Mouse (Mus musculus): ENCODE measurements around the gene Ampd3.

Ampd3 gene

DNA sequence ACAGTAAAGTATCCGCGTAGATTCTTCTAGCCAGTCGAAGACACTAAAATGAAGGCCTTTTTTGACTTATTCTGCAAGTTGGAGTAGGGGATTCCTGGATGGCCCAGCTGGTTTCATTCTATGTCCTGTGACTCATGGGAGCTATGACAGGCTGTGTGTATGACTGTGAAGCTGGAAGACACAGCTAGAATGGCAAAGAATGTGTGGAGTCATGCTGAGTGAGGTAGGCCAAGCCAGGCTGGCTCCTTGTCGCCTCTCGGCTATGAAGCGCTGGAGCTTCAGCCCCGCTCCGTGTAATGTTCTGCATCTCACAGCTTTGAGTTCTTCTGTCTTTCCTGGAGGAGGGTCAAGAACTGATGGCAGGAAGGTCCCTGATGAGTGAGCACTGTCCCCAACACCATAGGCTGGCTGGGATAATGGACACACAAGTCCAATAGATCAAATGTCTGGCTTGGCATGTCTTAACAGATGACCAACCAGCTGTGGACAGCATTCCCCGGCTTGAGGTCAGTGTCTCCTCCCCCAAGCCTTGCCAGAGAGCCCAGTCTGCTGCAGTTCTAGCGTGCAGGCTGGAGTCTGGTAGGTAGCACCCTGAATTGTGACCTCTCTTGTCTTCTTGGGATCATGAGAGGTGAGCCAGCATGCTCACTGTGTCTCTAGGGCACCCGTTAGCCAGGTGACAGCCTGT is 29.9 kb downstream of the Ampd3 start:
- DNase-seq (ENCODE audit: low read depth, low spot score), result no peak

DNA sequence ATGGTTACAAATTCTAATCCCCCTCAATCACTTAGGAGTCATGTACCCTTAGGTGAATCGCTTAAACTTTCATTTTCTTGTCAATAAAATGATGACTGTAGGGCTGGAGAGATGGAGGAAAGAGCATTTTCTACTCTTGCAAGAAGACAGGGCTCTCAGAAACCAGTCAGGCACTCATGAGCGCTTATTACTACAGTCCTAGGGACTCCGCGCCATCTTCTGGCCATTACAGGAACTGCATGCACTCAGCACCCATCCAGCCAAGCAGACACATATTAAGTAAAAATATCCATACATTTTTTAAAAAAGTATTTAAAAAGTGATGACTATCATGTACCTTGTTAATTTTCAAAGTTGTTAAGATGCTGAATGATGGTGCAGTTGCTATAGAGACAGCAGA is 33.0 kb downstream of the Ampd3 start:
- peak; percentile 74 for DNase-seq (ENCODE audit: low read depth, low spot score)

DNA sequence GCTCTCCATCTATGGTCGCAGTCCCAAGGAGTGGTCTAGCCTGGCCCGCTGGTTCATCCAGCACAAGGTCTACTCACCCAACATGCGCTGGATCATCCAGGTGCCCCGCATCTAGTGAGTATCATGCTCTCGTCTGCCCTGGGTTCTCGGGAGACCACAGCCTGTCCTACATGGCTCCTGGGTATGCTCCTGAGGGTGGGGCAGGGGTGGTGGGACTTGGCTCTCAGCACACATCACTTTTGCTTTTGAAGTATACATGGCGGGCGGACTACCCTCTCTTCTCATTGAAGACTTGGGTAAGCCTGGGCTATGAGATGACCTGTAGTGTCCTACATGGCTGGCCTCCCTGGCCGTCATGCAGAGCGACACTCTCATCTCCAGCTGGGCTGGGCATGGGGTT is 35.1 kb downstream of the Ampd3 start:
- DNase-seq (ENCODE audit: low read depth, low spot score), result no peak

DNA sequence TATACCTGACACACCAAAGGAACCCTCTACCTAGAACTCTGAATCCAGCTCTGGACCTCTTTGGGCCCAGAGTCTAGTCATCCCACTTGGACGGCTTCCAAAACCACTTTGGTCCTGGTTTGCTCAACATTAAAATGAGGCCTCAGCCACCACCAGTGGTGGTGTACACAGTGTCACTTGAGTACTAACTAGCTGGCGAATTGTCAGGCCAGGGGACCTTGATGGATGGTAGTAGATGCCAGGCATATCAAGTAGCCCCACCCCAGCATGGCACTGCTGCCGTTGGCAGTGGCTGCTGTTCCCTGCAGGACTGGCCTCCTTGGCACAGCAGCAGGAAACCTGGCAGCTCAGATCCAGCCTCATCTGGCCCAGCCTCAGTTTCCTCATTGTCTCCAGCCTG is 36.3 kb downstream of the Ampd3 start:
- no peak for DNase-seq (ENCODE audit: low read depth, low spot score)

DNA sequence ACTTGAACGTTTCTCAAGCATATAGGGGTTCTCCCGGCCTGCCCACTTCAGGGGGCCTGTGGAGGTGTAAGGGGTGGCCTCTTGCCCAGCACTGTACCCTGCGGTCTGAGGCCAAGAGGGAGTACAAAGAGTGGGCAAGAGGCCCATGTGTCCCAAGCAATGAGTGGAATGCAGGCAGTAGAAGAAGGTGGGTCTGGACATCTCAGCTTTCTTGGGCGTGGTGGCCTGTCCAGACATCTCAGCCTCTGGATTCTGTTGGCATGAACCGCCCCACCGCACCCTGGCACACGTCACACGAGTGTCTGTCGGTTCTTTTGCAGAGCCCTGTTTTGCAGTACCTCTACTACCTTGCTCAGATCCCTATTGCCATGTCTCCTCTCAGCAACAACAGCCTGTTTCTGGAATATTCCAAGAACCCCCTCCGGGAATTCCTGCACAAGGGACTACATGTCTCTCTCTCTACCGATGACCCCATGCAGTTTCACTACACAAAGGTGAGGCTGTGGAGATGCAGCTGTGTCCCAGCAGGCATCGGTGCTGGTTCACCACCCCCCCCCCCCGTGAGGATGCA is 39.5 kb downstream of the Ampd3 start:
- no peak for DNase-seq (ENCODE audit: low read depth, low spot score)

DNA sequence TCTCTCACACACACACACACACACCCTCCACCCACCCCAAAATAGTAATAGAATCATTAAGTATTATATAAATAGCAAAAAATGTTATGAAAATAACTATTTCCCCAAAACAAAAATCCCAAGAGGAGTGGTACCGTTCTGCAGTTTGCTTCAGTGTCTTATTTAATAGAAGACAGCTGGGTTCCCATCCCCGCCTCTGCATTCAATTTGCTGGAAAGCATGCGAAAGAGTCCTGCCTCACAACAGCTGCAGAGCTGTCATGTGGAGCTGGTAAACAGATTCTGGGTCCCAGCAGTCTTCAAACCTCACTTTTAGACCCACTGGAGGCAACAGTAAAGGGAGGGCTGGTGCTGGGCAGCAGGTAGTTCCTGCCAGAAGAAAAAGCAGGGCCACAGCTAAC is 41.0 kb downstream of the Ampd3 start:
- DNase-seq (ENCODE audit: low read depth, low spot score), result no peak

DNA sequence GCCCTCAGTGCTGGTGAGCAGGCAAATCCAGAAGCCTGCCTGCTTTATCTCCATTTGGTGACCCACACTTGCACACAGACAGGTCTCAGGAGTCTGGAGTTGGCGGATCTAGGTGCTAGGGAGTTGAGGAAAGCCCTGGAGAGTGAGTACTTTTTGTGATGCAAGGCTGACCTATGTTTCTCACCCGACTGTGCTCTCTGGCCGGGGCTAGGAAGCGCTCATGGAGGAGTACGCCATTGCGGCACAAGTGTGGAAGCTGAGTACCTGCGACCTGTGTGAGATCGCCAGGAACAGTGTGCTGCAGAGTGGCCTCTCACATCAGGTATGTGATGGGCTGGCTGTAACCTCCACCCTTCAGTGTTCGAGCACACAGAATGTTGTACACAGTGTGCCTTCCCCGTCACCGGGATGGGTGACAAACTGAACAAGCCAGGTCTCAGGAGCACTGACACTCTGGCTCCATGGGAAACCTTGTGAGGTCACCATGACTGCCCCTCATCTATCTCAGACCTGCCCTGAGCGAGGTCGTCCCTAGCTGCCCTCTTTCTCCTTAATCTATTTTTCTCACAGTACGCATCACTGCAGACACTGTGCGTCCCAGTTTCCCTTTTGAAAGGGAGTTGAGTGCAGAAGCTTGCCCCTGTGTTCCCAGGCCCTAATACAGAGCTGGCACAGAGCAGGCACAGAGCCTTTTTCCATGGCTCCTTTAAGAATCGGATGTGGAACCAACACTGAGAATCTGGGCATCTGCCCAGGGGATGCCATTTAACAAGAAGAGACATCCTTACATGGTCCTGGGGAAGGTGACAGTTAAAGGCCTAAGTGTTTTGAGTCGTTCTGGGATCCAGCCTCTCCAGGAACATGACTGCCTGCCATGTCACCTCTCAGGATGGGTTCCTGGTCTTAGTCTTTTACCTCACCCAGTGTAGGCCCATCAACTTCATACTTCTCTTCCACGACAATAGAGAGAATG is 41.9 kb downstream of the Ampd3 start:
- DNase-seq (ENCODE audit: low read depth, low spot score), result no peak

DNA sequence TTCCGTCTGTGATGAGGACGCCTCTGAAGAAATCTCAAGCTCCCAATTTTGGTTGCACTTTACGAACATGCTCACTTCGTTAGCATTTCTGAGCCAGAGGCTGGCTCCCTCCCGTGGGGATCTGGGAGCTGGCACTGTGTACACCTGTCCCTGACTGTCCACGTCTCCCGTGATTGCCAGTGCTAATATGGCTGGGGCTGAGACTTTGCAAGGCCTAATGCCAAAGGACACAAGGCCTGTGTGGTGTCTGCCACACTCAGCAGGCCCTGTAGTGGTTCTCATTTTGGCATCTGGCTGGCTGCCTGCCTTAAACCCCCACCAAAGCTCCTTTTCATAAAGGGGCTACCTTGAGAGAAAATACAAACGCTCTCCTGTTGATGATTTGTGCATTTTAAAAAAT is 43.0 kb downstream of the Ampd3 start:
- no peak for DNase-seq (ENCODE audit: low read depth, low spot score)

DNA sequence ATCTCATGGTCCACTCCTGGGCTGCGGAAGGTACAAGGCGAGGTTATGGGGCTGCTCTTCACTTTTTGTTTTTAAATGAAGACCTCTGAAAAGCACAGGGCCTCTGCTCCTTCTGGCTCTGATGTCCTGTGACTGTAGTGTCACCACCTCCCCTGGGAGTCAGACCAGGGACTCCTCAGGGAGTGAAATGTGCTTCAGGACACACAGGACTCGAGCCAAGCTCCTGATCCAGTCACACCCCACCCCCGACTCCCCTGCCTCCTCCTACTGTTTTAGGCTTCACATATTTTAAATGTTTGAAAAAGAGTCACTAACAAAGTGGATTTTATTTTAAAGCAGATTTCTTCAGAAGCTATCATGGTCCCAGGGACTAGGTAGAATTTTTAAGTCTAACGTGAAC is 43.5 kb downstream of the Ampd3 start:
- DNase-seq (ENCODE audit: low read depth, low spot score), result no peak

DNA sequence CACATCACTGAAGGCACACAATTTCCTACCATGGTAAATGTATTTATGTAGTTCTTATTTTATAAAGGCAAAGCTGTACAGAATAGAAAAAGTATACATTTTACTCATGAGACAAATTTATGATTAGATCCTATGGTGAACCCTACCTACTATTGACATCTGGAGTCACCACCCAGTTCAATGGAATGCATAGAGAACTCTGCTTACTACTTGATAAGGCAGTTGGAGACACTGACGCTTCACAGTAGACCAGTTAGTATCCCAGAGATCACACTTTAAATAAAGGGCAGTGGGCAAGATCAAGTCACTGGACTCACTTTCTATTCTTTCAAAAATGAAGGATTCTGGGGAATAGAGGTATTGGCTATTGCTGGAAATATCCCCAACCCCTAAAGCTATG is 46.0 kb downstream of the Ampd3 start:
- no peak for DNase-seq (ENCODE audit: low read depth, low spot score)

DNA sequence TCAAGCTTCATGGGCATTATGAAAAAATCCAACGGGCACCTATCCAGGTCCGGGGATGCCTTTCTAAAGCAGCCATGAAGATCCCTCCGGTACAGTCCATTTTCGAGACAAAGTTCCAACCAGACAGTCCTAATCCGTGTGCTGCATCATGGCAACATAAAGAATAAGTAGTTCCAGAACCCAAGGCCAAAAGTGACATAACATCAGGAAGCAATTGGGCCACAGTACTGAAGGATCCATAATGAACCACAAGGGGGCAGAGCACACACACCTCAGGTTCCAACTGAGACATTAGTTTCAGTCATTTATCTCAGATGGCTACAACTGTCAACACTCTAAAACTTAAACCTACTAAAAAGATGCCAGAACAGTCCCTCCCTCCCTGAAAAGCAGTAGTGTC is 48.0 kb downstream of the Ampd3 start:
- DNase-seq (ENCODE audit: low read depth, low spot score), result peak; percentile 64

DNA sequence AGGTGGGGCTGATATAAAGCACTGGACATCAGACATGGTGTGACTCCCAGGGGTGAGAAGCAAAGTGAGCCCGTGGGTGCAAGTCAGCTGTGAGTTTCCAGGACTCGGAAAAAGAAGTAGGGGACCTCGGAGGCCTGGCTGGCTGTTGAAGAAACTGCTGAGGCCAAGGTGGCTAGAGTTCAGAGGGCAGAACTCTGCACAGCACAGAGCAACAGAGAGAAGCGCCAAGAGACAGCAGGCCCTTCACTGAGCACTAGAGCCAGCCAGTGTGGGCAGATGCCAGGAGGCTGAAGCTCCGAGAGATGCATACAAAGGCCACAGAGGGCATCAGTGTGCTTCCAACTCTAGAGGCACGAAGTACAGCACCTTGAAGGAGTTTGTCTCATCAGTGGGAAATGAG is 50.2 kb downstream of the Ampd3 start:
- no peak for DNase-seq (ENCODE audit: low read depth, low spot score)

DNA sequence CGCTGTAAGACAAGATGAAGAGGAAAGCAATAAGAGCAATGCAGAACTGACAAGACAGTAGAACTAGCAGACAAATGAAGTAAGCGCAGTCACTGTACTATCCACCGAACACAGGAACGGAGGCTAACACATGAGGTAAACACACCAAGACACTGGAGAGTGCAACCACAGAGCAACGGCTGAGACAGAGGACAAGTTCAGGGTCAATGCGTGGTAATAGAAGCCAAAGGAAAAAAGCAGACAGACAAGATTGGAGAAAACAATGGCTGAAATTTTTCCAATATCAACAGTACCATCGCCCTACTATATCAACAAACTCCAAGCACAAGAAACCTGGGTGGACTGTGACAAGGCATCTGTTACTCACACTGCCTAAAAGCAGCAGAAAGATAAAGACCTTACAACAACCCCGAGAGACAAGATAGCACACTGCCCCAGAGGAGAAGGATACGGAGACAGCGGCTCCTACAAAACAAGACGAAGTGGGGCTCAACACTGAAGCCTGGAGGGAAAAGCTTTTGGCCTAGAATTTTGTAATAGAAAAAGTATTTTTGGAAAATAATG is 50.9 kb downstream of the Ampd3 start:
- no peak for DNase-seq (ENCODE audit: low read depth, low spot score)

DNA sequence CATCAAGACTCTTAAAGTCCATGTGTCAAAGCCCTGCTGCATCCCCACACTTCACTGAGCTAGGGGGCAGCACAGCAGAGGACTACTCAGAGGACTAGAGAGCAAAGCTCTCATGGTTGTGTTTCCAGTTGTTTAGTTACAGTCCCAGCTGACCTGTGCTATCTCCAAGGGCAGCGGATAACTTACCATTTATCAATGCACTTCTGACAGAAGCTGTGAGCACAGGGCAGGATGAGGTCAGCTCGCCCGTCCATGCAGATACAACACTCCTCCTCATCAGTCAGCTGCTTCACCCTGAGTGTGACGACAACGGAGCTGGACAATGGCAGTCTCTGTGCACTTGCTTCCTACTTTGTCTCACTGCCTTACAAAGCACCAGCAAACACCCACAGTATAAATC is 53.1 kb downstream of the Ampd3 start:
- DNase-seq (ENCODE audit: low read depth, low spot score), result no peak

DNA sequence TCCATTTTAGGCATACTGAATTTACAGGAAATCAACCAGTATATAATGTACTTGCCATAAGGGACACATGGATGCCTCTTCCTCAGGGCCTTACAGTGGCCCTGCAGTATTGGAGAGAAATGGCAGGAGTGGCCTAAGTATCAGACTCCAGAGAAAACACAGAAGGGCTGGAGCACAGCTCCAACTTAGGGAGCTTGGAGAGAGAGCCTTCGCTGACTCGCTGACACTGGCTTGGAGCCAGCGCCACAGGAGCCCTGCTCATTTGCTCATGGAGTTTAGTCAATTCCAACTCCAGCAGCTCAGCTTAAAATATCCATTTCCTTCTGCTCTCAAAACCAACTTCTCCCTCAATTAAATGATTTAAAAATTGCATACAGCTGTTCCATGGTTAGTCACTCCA is 53.6 kb downstream of the Ampd3 start:
- DNase-seq (ENCODE audit: low read depth, low spot score), result no peak

DNA sequence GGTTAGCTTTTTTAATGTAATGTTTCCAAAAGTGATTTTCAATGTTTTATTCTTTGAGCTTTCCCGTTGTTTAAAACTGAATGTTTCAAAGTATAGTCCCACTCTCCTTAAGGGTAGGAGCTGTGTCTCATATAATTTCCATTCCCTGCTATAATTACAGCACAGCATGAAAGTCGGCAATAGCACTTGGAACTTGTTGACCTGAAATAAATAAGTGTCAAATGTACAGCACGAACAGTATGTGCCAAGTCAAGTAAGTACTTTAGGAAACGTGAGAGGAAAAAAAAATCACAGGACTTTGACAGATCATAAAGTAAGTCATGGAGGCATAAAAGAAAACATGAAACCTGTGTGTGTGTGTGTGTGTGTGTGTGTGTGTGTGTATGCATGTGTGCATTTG is 54.0 kb downstream of the Ampd3 start:
- no peak for DNase-seq (ENCODE audit: low read depth, low spot score)

DNA sequence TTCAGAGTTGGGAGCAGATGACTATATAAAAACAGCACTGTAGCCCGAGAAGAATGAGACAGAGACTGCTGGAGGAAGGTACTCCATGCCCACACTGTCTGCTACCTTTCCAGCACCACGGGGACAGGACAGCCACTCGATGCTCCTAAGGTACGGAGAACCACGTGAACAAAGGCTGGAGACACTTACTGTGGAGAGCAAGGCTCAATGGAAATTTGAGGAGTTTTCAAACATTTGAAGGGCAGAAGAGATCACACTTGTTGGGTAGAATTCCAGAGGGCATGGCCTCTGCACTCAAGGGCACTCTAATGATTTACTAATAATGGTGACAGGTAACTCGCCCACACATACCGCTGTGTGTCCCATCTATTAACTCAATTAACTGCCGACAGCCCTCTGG is 55.1 kb downstream of the Ampd3 start:
- no peak for DNase-seq (ENCODE audit: low read depth, low spot score)

DNA sequence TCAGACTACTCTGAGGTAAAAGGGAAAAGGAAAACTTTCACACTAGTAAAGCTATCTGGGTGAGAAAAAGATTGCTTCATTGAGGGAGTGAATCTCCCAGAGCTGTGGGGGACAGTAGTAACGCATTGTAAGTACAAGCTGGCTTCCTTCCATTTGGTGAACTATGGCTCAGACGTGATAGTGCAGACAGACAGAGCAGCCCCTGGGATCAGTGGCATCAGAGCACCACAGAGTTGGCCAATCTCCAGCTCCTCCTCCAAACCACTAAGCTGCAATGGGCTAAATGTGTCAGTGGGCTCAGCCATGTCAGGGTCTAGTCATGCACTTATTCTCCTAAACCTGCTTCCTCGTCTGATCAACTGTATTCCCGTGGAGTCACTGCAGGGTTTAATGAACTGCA is 55.6 kb downstream of the Ampd3 start:
- DNase-seq (ENCODE audit: low read depth, low spot score), result no peak

DNA sequence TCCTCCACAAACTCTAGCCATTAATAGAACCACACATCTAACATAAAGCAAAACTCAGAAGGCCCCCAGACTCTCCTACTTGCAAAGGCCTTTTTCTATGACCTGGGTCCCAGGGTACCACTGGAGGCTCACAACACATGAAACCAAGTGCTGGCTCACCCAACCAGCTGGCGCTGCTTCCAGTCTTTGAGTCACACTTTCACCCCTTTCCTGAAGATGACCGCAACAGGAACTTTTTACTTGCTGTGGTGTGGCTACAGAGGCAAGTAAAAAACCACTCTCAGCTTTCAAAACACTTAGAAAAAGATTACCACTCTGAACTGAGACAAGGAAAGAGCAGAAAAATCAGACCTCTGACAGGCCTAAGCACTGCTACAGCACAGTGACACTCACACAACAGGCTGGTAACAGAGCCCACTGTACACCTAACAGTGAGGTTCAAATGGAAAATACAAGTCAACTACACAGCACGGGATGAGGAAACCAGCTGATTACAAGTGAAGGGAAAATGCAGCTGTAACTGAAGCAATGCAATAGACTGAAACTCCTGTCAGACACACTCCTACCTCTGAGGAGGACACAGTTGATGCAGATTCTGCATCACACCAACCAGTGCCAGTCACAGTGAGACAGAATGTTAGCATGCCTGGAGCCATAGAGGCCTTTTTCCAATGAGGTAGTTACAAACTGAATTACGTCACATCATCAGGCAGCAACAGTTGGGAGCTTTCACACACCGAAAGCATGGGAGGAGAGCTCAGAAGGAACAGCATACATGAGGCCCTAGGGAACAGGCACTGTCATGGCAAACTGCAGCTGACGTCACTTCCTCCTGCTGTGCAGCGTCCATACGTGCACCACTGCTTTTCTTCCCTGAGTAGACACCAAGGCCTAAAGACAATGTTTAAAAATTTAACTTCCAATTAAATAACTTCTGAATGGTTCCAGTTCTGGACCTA is 56.3 kb downstream of the Ampd3 start:
- no peak for DNase-seq (ENCODE audit: low read depth, low spot score)

DNA sequence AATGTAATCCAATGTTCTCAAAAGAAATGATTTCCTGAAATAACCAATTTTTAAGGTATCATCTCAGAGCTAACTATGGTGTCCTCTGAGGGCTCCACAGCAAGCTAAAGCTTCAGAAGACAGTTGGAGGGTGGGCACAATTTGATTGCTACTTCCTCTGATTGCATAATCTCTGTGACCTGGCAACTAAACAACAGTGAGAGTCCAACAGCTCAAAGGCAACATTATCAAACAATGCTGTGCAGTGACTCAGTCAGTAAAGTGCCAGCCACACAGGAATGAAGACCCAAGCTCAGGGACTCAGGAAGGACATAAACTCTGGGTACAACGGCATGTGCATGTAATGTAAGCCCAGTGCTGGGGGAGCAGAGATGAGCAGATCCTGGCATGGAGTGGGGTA is 65.0 kb downstream of the Ampd3 start:
- DNase-seq (ENCODE audit: low read depth, low spot score), result no peak

DNA sequence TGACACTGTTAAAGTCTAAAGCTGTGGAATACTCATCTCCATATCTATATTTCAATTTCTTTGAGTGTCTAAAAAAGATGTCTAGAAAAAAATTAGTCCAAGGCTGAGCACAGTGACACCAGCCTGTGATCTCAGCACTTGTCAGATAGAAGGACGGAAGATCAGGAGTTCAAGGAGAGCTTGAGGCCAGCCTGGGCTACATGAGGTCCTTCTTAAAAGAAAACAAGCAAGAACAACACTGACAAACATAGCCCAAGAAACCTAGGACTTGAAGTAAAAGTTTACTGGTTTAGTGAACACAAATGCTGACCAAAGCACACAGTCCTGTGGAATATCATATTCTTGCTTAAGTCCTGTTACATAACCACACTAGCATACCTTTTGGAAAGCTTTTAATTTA is 66.0 kb downstream of the Ampd3 start:
- DNase-seq (ENCODE audit: low read depth, low spot score), result no peak

Data from R1 (cell line).